Mouse (Mus musculus) thymus, adult 2 months (tissue): ENCODE data around the gene Mgea5.

Source experiments
- CTCF ChIP-seq: fragments of 200-500 bp; IDR thresholded peaks from 2 replicates; pipeline ENCODE4 v1.5.1; 2012; ENCODE audit warnings: mild to moderate bottlenecking, control low read depth, low read length, moderate library complexity, borderline replicate concordance; ENCODE audit not compliant: control insufficient read depth, poor library complexity, insufficient read depth; ENCODE audit errors: extremely low read depth
- POLR2A ChIP-seq: fragments of 200-500 bp; IDR thresholded peaks from 2 replicates; pipeline ENCODE4 v1.6.1; 2012; ENCODE audit warnings: mild to moderate bottlenecking, low read length, control low read depth, moderate library complexity; ENCODE audit not compliant: control insufficient read depth, poor library complexity, insufficient read depth; ENCODE audit errors: extremely low read depth

DNA sequence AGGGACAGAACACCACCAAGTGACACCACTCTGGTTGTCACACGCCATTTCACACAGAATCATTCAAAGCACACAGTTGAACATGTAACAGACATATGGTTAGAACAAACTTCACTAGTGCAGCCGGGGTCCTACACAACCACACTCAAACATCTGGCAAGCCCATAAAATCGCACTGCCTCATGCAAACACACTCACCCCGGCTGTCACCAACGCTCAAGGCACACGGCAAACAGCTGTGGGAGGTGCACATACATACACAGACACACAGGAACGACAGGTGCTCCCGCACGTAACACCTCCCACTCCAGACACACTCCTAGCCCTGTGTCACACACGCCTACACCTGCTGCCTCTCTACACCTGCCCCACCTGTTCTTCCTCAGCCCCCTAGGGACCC, 31.5 kb upstream of the Mgea5 start:
- TF ChIP-seq CTCF (no peak), POLR2A (no peak)
